Mouse (Mus musculus): ENCODE measurements around the gene H6pd. TPM values are rescaled to one million over a fixed set of nuclear protein-coding genes. Genes with fewer than 3 reads are reported as not detected.

The H6pd gene
- polyA plus RNA-seq, 1 experiment = 22.0 TPM

GRCm38 (mm10) chr4:150019741-150020380 lies 11.0 kb upstream of the H6pd start:
- Histone ChIP-seq H3K36me3 (ENCODE audit: control insufficient read depth, insufficient read depth, low read length) (no peaks in the 10 kb centered on the region), H3K27me3 (ENCODE audit: control insufficient read depth, insufficient read depth, low read length) (no peaks in the 10 kb centered on the region), H3K4me1 (ENCODE audit: control insufficient read depth, insufficient read depth, insufficient read length, low read length) (no peaks in the 10 kb centered on the region; the same call in 1 of the 2 replicates), H3K27ac (ENCODE audit: insufficient read depth, low read depth, low read length) (no peak overlapping the region), H3K4me3 (ENCODE audit: low read depth, low read length) (no peak overlapping the region)
- WGBS = 85% methylated on average over 15 of the region's 15 CpGs
- no peak for TF ChIP-seq CTCF (IDR thresholded peaks at IDR 0.05; ENCODE audit: extremely low read depth, insufficient read length, insufficient replicate concordance, low read depth, low read length)
- no peak for TF ChIP-seq POLR2A (IDR thresholded peaks at IDR 0.05; ENCODE audit: low read depth, low read length)

GRCm38 (mm10) chr4:150015436-150015835 lies 6.6 kb upstream of the H6pd start:
- 79% methylated on average over 7 of the region's 7 CpGs for WGBS
- H3K27ac ChIP-seq (ENCODE audit: insufficient read depth, low read depth, low read length) = no peak overlapping the region
- no peaks in the 10 kb centered on the region for H3K36me3 ChIP-seq (ENCODE audit: control insufficient read depth, insufficient read depth, low read length)
- no peak overlapping the region for H3K4me3 ChIP-seq (ENCODE audit: low read depth, low read length)
- H3K27me3 ChIP-seq (ENCODE audit: control insufficient read depth, insufficient read depth, low read length) = no peaks in the 10 kb centered on the region
- peaks cover 18% of the 10 kb centered on the region; the same call in 1 of the 2 replicates for H3K4me1 ChIP-seq (ENCODE audit: control insufficient read depth, insufficient read depth, insufficient read length, low read length)
- no peak for TF ChIP-seq CTCF (IDR thresholded peaks at IDR 0.05; ENCODE audit: extremely low read depth, insufficient read length, insufficient replicate concordance, low read depth, low read length)
- TF ChIP-seq POLR2A (IDR thresholded peaks at IDR 0.05; ENCODE audit: low read depth, low read length) = no peak

- H3K4me1 ChIP-seq (ENCODE audit: control insufficient read depth, insufficient read depth, insufficient read length, low read length) = peaks cover 20% of the 10 kb centered on the region; the same call in 1 of the 2 replicates
- H3K27me3 ChIP-seq (ENCODE audit: control insufficient read depth, insufficient read depth, low read length) = no peaks in the 10 kb centered on the region
- WGBS = 47% methylated on average over 4 of the region's 4 CpGs
- no peak overlapping the region for H3K27ac ChIP-seq (ENCODE audit: insufficient read depth, low read depth, low read length)
- no peak for TF ChIP-seq POLR2A (IDR thresholded peaks at IDR 0.05; ENCODE audit: low read depth, low read length)
- no peak for TF ChIP-seq CTCF (IDR thresholded peaks at IDR 0.05; ENCODE audit: extremely low read depth, insufficient read length, insufficient replicate concordance, low read depth, low read length)
- H3K36me3 ChIP-seq (ENCODE audit: control insufficient read depth, insufficient read depth, low read length) = no peaks in the 10 kb centered on the region
- H3K4me3 ChIP-seq (ENCODE audit: low read depth, low read length) = no peak overlapping the region
Measured at GRCm38 (mm10) chr4:150014378-150015091, 5.7 kb upstream of the H6pd start.

- Histone ChIP-seq H3K36me3 (ENCODE audit: control insufficient read depth, insufficient read depth, low read length) (no peaks in the 10 kb centered on the region), H3K4me1 (ENCODE audit: control insufficient read depth, insufficient read depth, insufficient read length, low read length) (peaks cover 20% of the 10 kb centered on the region; the same call in 1 of the 2 replicates), H3K27me3 (ENCODE audit: control insufficient read depth, insufficient read depth, low read length) (no peaks in the 10 kb centered on the region), H3K27ac (ENCODE audit: insufficient read depth, low read depth, low read length) (peak overlapping the region; percentile 41; the same call in 1 of the 2 replicates), H3K4me3 (ENCODE audit: low read depth, low read length) (no peak overlapping the region)
- 76% methylated on average over 5 of the region's 5 CpGs for WGBS
- TF ChIP-seq POLR2A (IDR thresholded peaks at IDR 0.05; ENCODE audit: low read depth, low read length) (no peak), CTCF (IDR thresholded peaks at IDR 0.05; ENCODE audit: extremely low read depth, insufficient read length, insufficient replicate concordance, low read depth, low read length) (no peak)
Measured at GRCm38 (mm10) chr4:150013805-150014204, 5.0 kb upstream of the H6pd start.

- TF ChIP-seq CTCF (IDR thresholded peaks at IDR 0.05; ENCODE audit: extremely low read depth, insufficient read length, insufficient replicate concordance, low read depth, low read length) (no peak), POLR2A (IDR thresholded peaks at IDR 0.05; ENCODE audit: low read depth, low read length) (no peak)
- 52% methylated on average over 8 of the region's 8 CpGs for WGBS
- Histone ChIP-seq H3K4me1 (ENCODE audit: control insufficient read depth, insufficient read depth, insufficient read length, low read length) (peaks cover 20% of the 10 kb centered on the region; the same call in 1 of the 2 replicates), H3K27ac (ENCODE audit: insufficient read depth, low read depth, low read length) (peak overlapping the region; percentile 41; the same call in 1 of the 2 replicates), H3K27me3 (ENCODE audit: control insufficient read depth, insufficient read depth, low read length) (no peaks in the 10 kb centered on the region), H3K36me3 (ENCODE audit: control insufficient read depth, insufficient read depth, low read length) (no peaks in the 10 kb centered on the region), H3K4me3 (ENCODE audit: low read depth, low read length) (no peak overlapping the region)
Measured at GRCm38 (mm10) chr4:150013186-150013690, 4.4 kb upstream of the H6pd start.

- Histone ChIP-seq H3K4me1 (ENCODE audit: control insufficient read depth, insufficient read depth, insufficient read length, low read length) (peaks cover 26% of the 10 kb centered on the region; the same call in 1 of the 2 replicates), H3K27me3 (ENCODE audit: control insufficient read depth, insufficient read depth, low read length) (no peaks in the 10 kb centered on the region), H3K4me3 (ENCODE audit: low read depth, low read length) (no peak overlapping the region), H3K36me3 (ENCODE audit: control insufficient read depth, insufficient read depth, low read length) (no peaks in the 10 kb centered on the region), H3K27ac (ENCODE audit: insufficient read depth, low read depth, low read length) (peak overlapping the region; percentile 7; the same call in 1 of the 2 replicates)
- TF ChIP-seq CTCF (IDR thresholded peaks at IDR 0.05; ENCODE audit: extremely low read depth, insufficient read length, insufficient replicate concordance, low read depth, low read length) = no peak
- no peak for TF ChIP-seq POLR2A (IDR thresholded peaks at IDR 0.05; ENCODE audit: low read depth, low read length)
- 72% methylated on average over 4 of the region's 4 CpGs for WGBS
Measured at GRCm38 (mm10) chr4:150012322-150012723, 3.5 kb upstream of the H6pd start.
